Mouse (Mus musculus) frontal cortex, postnatal 10 days (tissue): ENCODE data around the gene Rtca.

ENCODE experiments used
- DNase-seq, 2 experiments: peaks; one replicate each; pipeline ENCODE4 v3.0.0; 2022; ENCODE audit warnings: low spot score in 2 of 2, mixed read lengths in 1 of 2

Rtca gene

GRCm38 (mm10) chr3:116476686-116477298, 31.2 kb downstream of the Rtca start:
- DNase-seq: no peak

- DNase-seq: no peak
Measured at GRCm38 (mm10) chr3:116474602-116475001, 33.4 kb downstream of the Rtca start.

- no peak for DNase-seq
Measured at GRCm38 (mm10) chr3:116465709-116466108, 42.3 kb downstream of the Rtca start.

- no peak for DNase-seq
Measured at GRCm38 (mm10) chr3:116464318-116464717, 43.7 kb downstream of the Rtca start.

- no peak for DNase-seq
Measured at GRCm38 (mm10) chr3:116461053-116461452, 47.0 kb downstream of the Rtca start.

GRCm38 (mm10) chr3:116454529-116454928, 53.5 kb downstream of the Rtca start:
- no peak for DNase-seq

- DNase-seq: no peak
Measured at GRCm38 (mm10) chr3:116450741-116451140, 57.3 kb downstream of the Rtca start.

GRCm38 (mm10) chr3:116444327-116444726, 63.7 kb downstream of the Rtca start:
- DNase-seq: no peak

GRCm38 (mm10) chr3:116442788-116443187, 65.2 kb downstream of the Rtca start:
- no peak for DNase-seq

- DNase-seq: no peak
Measured at GRCm38 (mm10) chr3:116441518-116442205, 66.3 kb downstream of the Rtca start.

- DNase-seq: no peak
Measured at GRCm38 (mm10) chr3:116440066-116440997, 67.7 kb downstream of the Rtca start.
